Mouse (Mus musculus): ENCODE results near the gene Tex30. TPM values are rescaled to one million over a fixed set of nuclear protein-coding genes. Genes with fewer than 3 reads are reported as not detected.

Tex30 gene
- total and polyA plus RNA-seq, 3 experiments = 54.2 to 196 (median 89.6) TPM

GRCm38 (mm10) chr1:44118239-44119054 is 16.2 kb upstream of the Tex30 start, which contains the start of the genes Kdelc1 and Bivm:
Gene Kdelc1, minus strand, starts transcription at chr1:44118808.
Gene Bivm, plus strand, starts transcription at chr1:44118957.
- DNase-seq (ENCODE audit: extremely low read depth) = peak; percentile 51

GRCm38 (mm10) chr1:44117571-44117970 is 15.3 kb upstream of the Tex30 start:
- H3K9me3 ChIP-seq (replicated peaks; ENCODE audit: low read length) = no peaks in the 10 kb centered on the region
- H3K4me3 ChIP-seq (replicated peaks in 1 of 3; ENCODE audit: low read depth in 2 of 3, low read length in 2 of 3, poor library complexity in 1 of 3) = no peak overlapping the region
- DNase-seq (ENCODE audit: extremely low read depth) = no peak
- TF ChIP-seq UBTF (IDR thresholded peaks at IDR 0.05; ENCODE audit: low read depth, low read length) (no peak), ELF1 (IDR thresholded peaks at IDR 0.05; ENCODE audit: low read depth, low read length) (no peak), CHD1 (IDR thresholded peaks at IDR 0.05; ENCODE audit: low read depth, low read length) (no peak), ETS1 (conservative IDR thresholded peaks at IDR 0.05; ENCODE audit: low read depth, low read length) (no peak), RCOR1 (conservative IDR thresholded peaks at IDR 0.05; ENCODE audit: low read depth, low read length) (no peak), MXI1 (IDR thresholded peaks at IDR 0.05; ENCODE audit: low read depth, low read length) (no peak), POLR2AphosphoS2 (IDR thresholded peaks at IDR 0.05; ENCODE audit: low read depth, low read length) (no peak), CTCF (conservative IDR thresholded peaks at IDR 0.05 in 1 of 2, IDR thresholded peaks at IDR 0.05 in 1 of 2; ENCODE audit: low read depth in 2 of 2, low read length in 2 of 2) (no peak), USF2 (conservative IDR thresholded peaks at IDR 0.05; ENCODE audit: low read depth, low read length) (no peak), BHLHE40 (IDR thresholded peaks at IDR 0.05; ENCODE audit: low read depth, low read length) (no peak), IRF4 (IDR thresholded peaks at IDR 0.05; ENCODE audit: low read depth, low read length) (no peak), MAZ (IDR thresholded peaks at IDR 0.05; ENCODE audit: low read depth, low read length) (no peak), ZMIZ1 (IDR thresholded peaks at IDR 0.05; ENCODE audit: low read depth, low read length) (no peak)
- no peaks in the 10 kb centered on the region for H3K27me3 ChIP-seq (replicated peaks)
- H3K27ac ChIP-seq (ENCODE audit: insufficient read depth, low read depth) = no peak overlapping the region
- H3K4me2 ChIP-seq (ENCODE audit: insufficient read depth, low read depth, poor library complexity, severe bottlenecking) = no peak overlapping the region
- peaks cover 8 to 21% of the 10 kb centered on the region in 2 experiments for H3K4me1 ChIP-seq (ENCODE audit: control insufficient read depth in 1 of 2, insufficient read depth in 2 of 2)
- dilution Hi-C loops (cut with MboI; ENCODE audit: extremely low pct_ligation_motif_present, extremely low pct_unique_long_range_greater_than_20kb, low sequenced_read_pairs) (no loop called here), in situ Hi-C loops (cut with MboI; ENCODE audit: low pct_ligation_motif_present, low pct_unique_long_range_greater_than_20kb, low sequenced_read_pairs) (no loop called here)
- no peaks in the 10 kb centered on the region for H3K79me2 ChIP-seq (replicated peaks; ENCODE audit: control insufficient read depth, extremely low read depth, insufficient read depth, poor library complexity, severe bottlenecking)
- no peaks in the 10 kb centered on the region for H3K36me3 ChIP-seq (replicated peaks in 1 of 2; ENCODE audit: control insufficient read depth in 1 of 2, insufficient read depth in 1 of 2, low read length in 1 of 2)
- H3K9ac ChIP-seq (ENCODE audit: insufficient read depth, low read depth) = no peak overlapping the region

More at GRCm38 (mm10) chr1:44118239-44119054, 16.2 kb upstream of the Tex30 start, which contains the start of the genes Kdelc1 and Bivm:
- Histone ChIP-seq H3K9me3 (replicated peaks; ENCODE audit: low read length) (no peaks in the 10 kb centered on the region), H3K4me3 (replicated peaks in 1 of 3; ENCODE audit: low read depth in 2 of 3, low read length in 2 of 3, poor library complexity in 1 of 3) (no peak within 1 kb of the TSS), H3K4me2 (ENCODE audit: insufficient read depth, low read depth, poor library complexity, severe bottlenecking) (peak within 1 kb of the TSS; percentile 41; the same call in 1 of the 2 replicates), H3K36me3 (replicated peaks in 1 of 2; ENCODE audit: control insufficient read depth in 1 of 2, insufficient read depth in 1 of 2, low read length in 1 of 2) (no peaks in the 10 kb centered on the region), H3K27ac (ENCODE audit: insufficient read depth, low read depth) (no peak within 1 kb of the TSS), H3K9ac (ENCODE audit: insufficient read depth, low read depth) (no peak within 1 kb of the TSS), H3K27me3 (replicated peaks) (no peaks in the 10 kb centered on the region), H3K4me1 (ENCODE audit: control insufficient read depth in 1 of 2, insufficient read depth in 2 of 2) (peaks cover 8 to 21% of the 10 kb centered on the region in 2 experiments), H3K79me2 (replicated peaks; ENCODE audit: control insufficient read depth, extremely low read depth, insufficient read depth, poor library complexity, severe bottlenecking) (no peaks in the 10 kb centered on the region)
- dilution Hi-C loops (cut with MboI; ENCODE audit: extremely low pct_ligation_motif_present, extremely low pct_unique_long_range_greater_than_20kb, low sequenced_read_pairs) (no loop called here), in situ Hi-C loops (cut with MboI; ENCODE audit: low pct_ligation_motif_present, low pct_unique_long_range_greater_than_20kb, low sequenced_read_pairs) (no loop called here)
- TF ChIP-seq MEF2A (IDR thresholded peaks at IDR 0.05; ENCODE audit: borderline replicate concordance, low read depth, low read length) (peak; percentile 81; the same call in 1 of the 2 replicates), USF1 (IDR thresholded peaks at IDR 0.05; ENCODE audit: low read depth, low read length) (peak; percentile 26; the same call in 1 of the 2 replicates), MYC (IDR thresholded peaks at IDR 0.05; ENCODE audit: low read depth, low read length) (peak; percentile 58; the same call in 1 of the 2 replicates), BHLHE40 (IDR thresholded peaks at IDR 0.05; ENCODE audit: low read depth, low read length) (peak; percentile 47), ZKSCAN1 (IDR thresholded peaks at IDR 0.05; ENCODE audit: borderline replicate concordance, low read depth, low read length) (no peak), ETS1 (conservative IDR thresholded peaks at IDR 0.05; ENCODE audit: low read depth, low read length) (0 out of 2 replicates have a peak, but pooled peaks have one; percentile 6), POLR2AphosphoS2 (IDR thresholded peaks at IDR 0.05; ENCODE audit: low read depth, low read length) (no peak), IRF4 (IDR thresholded peaks at IDR 0.05; ENCODE audit: low read depth, low read length) (peak; percentile 78), MAX (IDR thresholded peaks at IDR 0.05; ENCODE audit: low read length) (peak; percentile 69; the same call in 1 of the 2 replicates)
